Mouse (Mus musculus) heart, postnatal 0 days (tissue): ENCODE results near the gene Zswim5. TPM values are rescaled to one million over a fixed set of nuclear protein-coding genes. Genes with fewer than 3 reads are reported as not detected.

ENCODE experiments used
- ATAC-seq: fragments of 200-750 bp; cut with Nextera tagmentation; 2 replicates; pipeline ENCODE4 v1.8.0; 2017; ENCODE audit warnings: low read depth, moderate number of reproducible peaks, moderate library complexity; ENCODE audit not compliant: insufficient read depth
- DNase-seq: peaks from one replicate; pipeline ENCODE4 v3.0.0-alpha.2; 2016; ENCODE audit warnings: low spot score
- H3K27ac ChIP-seq: fragments of 300-500 bp; sonication (generic); 2 replicates; pipeline ENCODE4 v1.5.1; 2014; ENCODE audit warnings: low read depth, mild to moderate bottlenecking
- H3K27me3 ChIP-seq: fragments of 300-500 bp; sonication (generic); 2 replicates; pipeline ENCODE4 v1.6.1; 2014; ENCODE audit warnings: low read length, mixed read lengths; ENCODE audit not compliant: control insufficient read depth, insufficient read depth
- H3K36me3 ChIP-seq: fragments of 300-500 bp; sonication (generic); replicated peaks from 2 replicates; pipeline ENCODE4 v1.6.1; 2014; ENCODE audit warnings: low read length, mixed read lengths; ENCODE audit not compliant: control insufficient read depth, insufficient read depth
- H3K4me1 ChIP-seq: fragments of 300-500 bp; sonication (generic); 2 replicates; pipeline ENCODE4 v1.6.1; 2014; ENCODE audit warnings: antibody characterized with exemption; ENCODE audit not compliant: control insufficient read depth, insufficient read depth
- H3K4me2 ChIP-seq: fragments of 300-500 bp; sonication (generic); 2 replicates; pipeline ENCODE4 v1.6.1; 2014; ENCODE audit warnings: low read depth, mild to moderate bottlenecking, low read length, moderate library complexity
- H3K4me3 ChIP-seq: fragments of 300-500 bp; sonication (generic); 2 replicates; pipeline ENCODE4 v1.5.1; 2014; ENCODE audit warnings: low read depth, low read length
- H3K9ac ChIP-seq: fragments of 300-500 bp; sonication (generic); replicated peaks from 2 replicates; pipeline ENCODE4 v1.6.1; 2014; ENCODE audit warnings: low read depth, low read length, mixed read lengths
- H3K9me3 ChIP-seq: fragments of 300-500 bp; sonication (generic); replicated peaks from 2 replicates; pipeline ENCODE4 v1.6.1; 2016; ENCODE audit warnings: low read length; ENCODE audit not compliant: control insufficient read depth
- CTCF ChIP-seq: IDR thresholded peaks from 2 replicates; pipeline ENCODE4 v1.5.1; 2016; ENCODE audit warnings: antibody characterized with exemption, control low read depth, low read depth
- EP300 ChIP-seq: IDR thresholded peaks from 2 replicates; pipeline ENCODE4 v1.6.1; 2016; ENCODE audit warnings: antibody characterized with exemption, low read depth
- WGBS: fragments of 180-500 bp; shearing (Covaris S2); extraction: QIAGEN DNeasy Blood & Tissue Kit; methylation state at CpG from one replicate; pipeline ENCODE4 v1.1.7; 2014; 5-methylcytosine and 5-hydroxymethylcytosine counted together
- polyA plus RNA-seq: library from polyadenylated mRNA; unstranded; fragments of >200 nt; fragmentation: Nextera tagmentation; extraction: Ambion mirVana; gene quantifications from 2 replicates; pipeline ENCODE4 v1.2.1, GENCODE M21; 2015
- total RNA-seq: library from RNA; depleted of rRNA; stranded (reverse); fragments of >200 nt; gene quantifications from 2 replicates; pipeline ENCODE4 v1.2.3, GENCODE M21; 2014; ENCODE audit warnings: low replicate concordance

The Zswim5 gene
- total and polyA plus RNA-seq, 2 experiments from 2014 or later: 0.34 to 1.5 TPM

DNA sequence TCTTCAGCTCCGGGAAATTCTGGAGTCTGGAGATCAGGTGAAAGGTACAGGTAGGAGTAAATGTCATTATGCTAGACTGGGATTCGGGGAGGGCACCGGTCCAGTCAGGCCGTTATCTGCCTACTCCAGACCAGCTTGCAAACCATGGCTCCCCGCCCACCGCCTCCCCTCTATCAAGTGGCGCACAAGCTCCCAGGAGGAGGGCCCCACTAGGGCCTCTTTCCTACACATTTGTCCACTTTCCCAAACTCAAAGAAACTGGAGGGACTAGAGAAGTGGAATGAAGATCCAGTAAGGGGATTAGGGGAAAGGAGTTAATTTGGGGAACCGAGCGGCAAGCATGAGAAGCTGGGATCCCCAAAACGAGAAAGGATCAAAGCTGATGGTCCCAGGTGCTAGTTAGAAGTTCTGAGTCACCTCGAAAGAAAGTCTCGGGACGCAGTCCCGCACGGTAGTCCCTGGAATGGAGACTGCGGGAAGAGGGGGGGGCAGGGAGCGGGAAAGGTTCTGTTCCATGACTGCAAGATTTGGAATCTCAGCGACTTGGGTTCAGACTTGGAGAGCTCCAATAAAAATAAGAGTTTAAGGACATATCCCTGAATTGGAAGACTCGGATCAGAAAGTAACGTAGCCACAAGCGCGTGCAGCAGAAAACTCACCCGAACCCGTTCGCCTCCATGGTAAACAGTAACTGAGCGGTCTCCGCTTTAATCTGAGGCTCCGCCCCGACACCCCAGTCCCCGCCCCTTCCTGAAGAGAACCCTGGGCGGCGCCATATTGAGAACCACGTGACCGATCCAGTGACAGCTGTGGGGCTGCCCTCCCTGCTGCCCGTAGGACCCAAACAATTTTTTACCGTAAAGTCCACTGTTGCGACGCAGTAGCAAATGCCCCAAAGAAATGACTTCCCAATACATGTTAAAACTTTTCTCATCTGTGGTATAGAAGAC lies 116.8 kb downstream of the Zswim5 start, which contains the start of gene Urod:
Urod (minus strand) TSS at position 742 of the 950 bp plus-strand sequence.
- Histone ChIP-seq H3K27me3 (no peaks in the 10 kb centered on the region), H3K9ac (peak within 1 kb of the TSS; percentile 86), H3K4me2 (peak within 1 kb of the TSS; percentile 98), H3K27ac (peak within 1 kb of the TSS; percentile 78), H3K4me1 (peaks cover 12% of the 10 kb centered on the region), H3K9me3 (no peaks in the 10 kb centered on the region), H3K36me3 (peaks cover 26% of the 10 kb centered on the region), H3K4me3 (peak within 1 kb of the TSS; percentile 91)
- ATAC-seq: peak; percentile 95
- peak; percentile 96 for DNase-seq
- WGBS: under 1% methylated on average over 38 of the region's 38 CpGs
- TF ChIP-seq CTCF: no peak
- no peak for TF ChIP-seq EP300

GRCm38 (mm10) chr4:116995131-116995797 lies 118.1 kb downstream of the Zswim5 start, which contains the start of gene Hectd3:
Hectd3 (plus strand) TSS chr4:116995317.
- Histone ChIP-seq H3K9me3 (no peaks in the 10 kb centered on the region), H3K9ac (peak within 1 kb of the TSS; percentile 86), H3K4me1 (peaks cover 12% of the 10 kb centered on the region), H3K27ac (peak within 1 kb of the TSS; percentile 78), H3K36me3 (peaks cover 30% of the 10 kb centered on the region), H3K27me3 (no peaks in the 10 kb centered on the region), H3K4me2 (peak within 1 kb of the TSS; percentile 98), H3K4me3 (peak within 1 kb of the TSS; percentile 91)
- peak; percentile 52 for ATAC-seq
- peak; percentile 68 for DNase-seq
- TF ChIP-seq CTCF (no peak), EP300 (no peak)
- WGBS: under 1% methylated on average over 56 of the region's 58 CpGs

DNA sequence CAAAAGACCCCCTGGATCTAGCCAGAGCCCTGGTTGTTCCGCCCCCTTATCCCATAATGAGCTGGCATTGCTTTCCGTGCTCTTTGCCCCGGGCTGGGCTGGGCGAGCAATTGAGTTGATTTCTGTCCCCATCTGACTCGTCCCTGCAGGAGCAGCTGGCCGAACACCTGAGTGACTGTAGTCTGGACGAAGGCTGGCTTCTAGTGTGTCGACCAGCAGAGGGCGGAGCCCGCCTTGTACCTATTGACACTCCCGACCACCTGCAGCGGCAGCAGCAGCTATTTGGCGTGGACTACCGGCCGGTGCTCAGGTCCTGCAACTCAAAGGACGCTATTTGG lies 118.6 kb downstream of the Zswim5 start:
- peaks cover 30% of the 10 kb centered on the region for H3K36me3 ChIP-seq
- no peaks in the 10 kb centered on the region for H3K9me3 ChIP-seq
- no peaks in the 10 kb centered on the region for H3K27me3 ChIP-seq
- H3K9ac ChIP-seq: peak overlapping the region; percentile 86
- TF ChIP-seq CTCF (peak; percentile 15), EP300 (no peak)
- peak overlapping the region; percentile 78 for H3K27ac ChIP-seq
- H3K4me3 ChIP-seq: peak overlapping the region; percentile 91
- WGBS: under 1% methylated on average over 16 of the region's 16 CpGs
- peak; percentile 8; the same call in 1 of the 2 replicates for ATAC-seq
- peak overlapping the region; percentile 98 for H3K4me2 ChIP-seq
- H3K4me1 ChIP-seq: peaks cover 12% of the 10 kb centered on the region
- DNase-seq: peak; percentile 18

DNA sequence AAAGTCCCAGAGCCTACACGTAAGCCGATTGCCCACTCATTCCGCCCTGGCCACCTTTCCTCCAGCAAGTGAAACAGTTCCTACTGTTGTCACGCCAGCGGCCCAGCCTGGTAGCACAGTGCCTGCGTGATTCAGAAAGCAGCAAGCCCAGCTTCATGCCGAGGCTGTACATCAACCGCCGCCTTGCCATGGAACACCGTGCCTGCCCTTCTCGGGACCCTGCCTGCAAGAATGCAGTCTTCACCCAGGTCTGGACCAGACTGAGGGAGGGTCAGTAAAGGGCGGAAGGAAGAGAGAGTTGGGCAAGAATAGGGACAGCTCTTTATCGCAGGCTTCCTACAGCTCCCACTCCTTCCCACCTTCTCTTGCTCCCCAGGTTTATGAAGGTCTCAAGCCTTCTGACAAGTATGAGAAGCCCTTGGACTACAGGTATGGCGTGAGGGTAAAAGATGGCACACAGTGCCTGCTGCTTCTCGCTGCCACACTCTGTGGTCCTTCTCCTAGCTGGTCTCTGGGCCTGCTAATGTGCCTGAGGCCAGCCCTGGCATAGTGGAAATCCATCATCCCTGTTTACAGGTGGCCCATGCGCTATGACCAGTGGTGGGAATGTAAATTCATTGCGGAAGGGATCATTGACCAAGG lies 122.5 kb downstream of the Zswim5 start:
- no peak for TF ChIP-seq EP300
- no peak for TF ChIP-seq CTCF
- Histone ChIP-seq H3K9ac (no peak overlapping the region), H3K4me2 (no peak overlapping the region), H3K9me3 (no peaks in the 10 kb centered on the region), H3K36me3 (peaks cover 52% of the 10 kb centered on the region), H3K27ac (no peak overlapping the region), H3K4me3 (no peak overlapping the region), H3K4me1 (peaks cover 10% of the 10 kb centered on the region), H3K27me3 (no peaks in the 10 kb centered on the region)
- WGBS: 89% methylated on average over 17 of the region's 17 CpGs
- ATAC-seq (no peak), DNase-seq (no peak)

DNA sequence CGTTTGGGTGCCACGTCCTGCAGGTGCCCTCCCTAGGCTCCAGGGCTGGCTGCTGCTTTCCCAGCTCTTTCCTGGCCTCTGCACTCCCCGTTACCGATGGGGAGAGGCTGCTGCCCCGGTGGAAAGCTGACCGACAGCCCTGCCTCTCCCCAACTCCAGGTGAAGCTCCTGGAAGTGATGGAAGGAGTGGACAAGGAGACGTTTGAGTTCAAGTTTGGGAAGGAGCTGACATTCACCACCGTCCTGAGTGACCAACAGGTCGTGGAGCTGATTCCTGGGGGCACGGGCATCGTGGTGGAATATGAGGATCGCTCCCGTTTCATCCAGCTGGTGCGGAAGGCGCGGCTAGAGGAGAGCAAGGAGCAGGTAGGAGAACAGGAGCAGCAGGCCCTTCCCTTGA lies 124.8 kb downstream of the Zswim5 start:
- Histone ChIP-seq H3K4me3 (no peak overlapping the region), H3K9ac (no peak overlapping the region), H3K4me1 (no peaks in the 10 kb centered on the region), H3K4me2 (no peak overlapping the region), H3K9me3 (no peaks in the 10 kb centered on the region), H3K27me3 (no peaks in the 10 kb centered on the region), H3K36me3 (peaks cover 54% of the 10 kb centered on the region), H3K27ac (no peak overlapping the region)
- TF ChIP-seq EP300 (no peak), CTCF (no peak)
- DNase-seq (no peak), ATAC-seq (no peak)
- WGBS: 87% methylated on average over 16 of the region's 16 CpGs
